Mouse (Mus musculus) ovary, postnatal 14 days (tissue): ENCODE measurements around the gene Thra.

Source experiments
- DNase-seq: peaks from one replicate; pipeline ENCODE4 v3.0.0; 2022; ENCODE audit warnings: low spot score

Thra gene

GRCm38 (mm10) chr11:98745932-98746853, 5.8 kb downstream of the Thra start:
- DNase-seq, result no peak

- no peak for DNase-seq
These were observed 6.6 kb downstream of the Thra start for GRCm38 (mm10) chr11:98746855-98747693.

GRCm38 (mm10) chr11:98747804-98748505, 7.5 kb downstream of the Thra start:
- no peak for DNase-seq

GRCm38 (mm10) chr11:98748506-98749416, 8.3 kb downstream of the Thra start:
- DNase-seq, result no peak

GRCm38 (mm10) chr11:98749716-98750115, 9.3 kb downstream of the Thra start:
- no peak for DNase-seq

- DNase-seq, result no peak
These were observed 10.1 kb downstream of the Thra start for GRCm38 (mm10) chr11:98750351-98751201.

GRCm38 (mm10) chr11:98751221-98751782, 10.9 kb downstream of the Thra start:
- DNase-seq, result no peak

- no peak for DNase-seq
These were observed 12.2 kb downstream of the Thra start for GRCm38 (mm10) chr11:98752562-98753140.

- DNase-seq, result no peak
These were observed 12.8 kb downstream of the Thra start for GRCm38 (mm10) chr11:98753264-98753663.

GRCm38 (mm10) chr11:98754151-98754620, 13.7 kb downstream of the Thra start:
- DNase-seq, result no peak

GRCm38 (mm10) chr11:98754621-98755181, 14.3 kb downstream of the Thra start:
- no peak for DNase-seq

- DNase-seq, result no peak
These were observed 15.4 kb downstream of the Thra start for GRCm38 (mm10) chr11:98755726-98756380.

GRCm38 (mm10) chr11:98756711-98757110, 16.3 kb downstream of the Thra start:
- DNase-seq, result no peak

GRCm38 (mm10) chr11:98761939-98762338, 21.5 kb downstream of the Thra start:
- DNase-seq, result no peak

GRCm38 (mm10) chr11:98762756-98763501, 22.5 kb downstream of the Thra start:
- no peak for DNase-seq

- no peak for DNase-seq
These were observed 23.0 kb downstream of the Thra start for GRCm38 (mm10) chr11:98763502-98763861.

- no peak for DNase-seq
These were observed 23.7 kb downstream of the Thra start for GRCm38 (mm10) chr11:98764091-98764490.

GRCm38 (mm10) chr11:98764746-98765145, 24.3 kb downstream of the Thra start:
- DNase-seq, result no peak
